Mouse (Mus musculus) CH12.LX (cell line): ENCODE results near the gene Erh. TPM values are rescaled to one million over a fixed set of nuclear protein-coding genes. Genes with fewer than 3 reads are reported as not detected.
A peak's percentile ranks its signal among the peaks of the same experiment; 100 is the strongest.

ENCODE experiments used
- DNase-seq: peaks from one replicate; pipeline ENCODE4 v3.0.0-alpha.2; 2013; ENCODE audit errors: extremely low read depth
- H3K27ac ChIP-seq: 2 replicates; pipeline ENCODE4 v1.5.1; 2012; ENCODE audit warnings: low read depth, mild to moderate bottlenecking, control low read depth, moderate library complexity; ENCODE audit not compliant: insufficient read depth
- H3K27me3 ChIP-seq: replicated peaks from 2 replicates; pipeline ENCODE3; 2012; ENCODE audit warnings: inconsistent platforms
- H3K36me3 ChIP-seq, 2 experiments: replicated peaks in 1 of 2; 2 replicates each; pipeline versions ENCODE3 to v1.6.1; 2012; ENCODE audit warnings: inconsistent platforms in 1 of 2, low read length in 1 of 2, mild to moderate bottlenecking in 1 of 2, mixed read lengths in 1 of 2, moderate library complexity in 1 of 2; ENCODE audit not compliant: control insufficient read depth in 1 of 2, insufficient read depth in 1 of 2
- H3K4me1 ChIP-seq, 2 experiments: 2 replicates each; pipeline ENCODE4 v1.6.1; 2012; ENCODE audit warnings: inconsistent platforms in 1 of 2, moderate library complexity in 1 of 2; ENCODE audit not compliant: insufficient read depth in 2 of 2, control insufficient read depth in 1 of 2
- H3K4me2 ChIP-seq: 2 replicates; pipeline ENCODE4 v1.6.1; 2012; ENCODE audit warnings: low read depth, mild to moderate bottlenecking, control low read depth; ENCODE audit not compliant: poor library complexity, insufficient read depth, severe bottlenecking
- H3K4me3 ChIP-seq, 3 experiments: fragments of 150-350 bp in 1 of 3; sonication (generic) in 1 of 3; replicated peaks in 1 of 3; 2 replicates each; pipeline versions ENCODE3 to v1.5.1; 2011 to 2012; ENCODE audit warnings: low read depth in 2 of 3, low read length in 2 of 3, mild to moderate bottlenecking in 2 of 3, moderate library complexity in 2 of 3, control low read depth in 1 of 3, improper control_type of control experiment in 1 of 3, inconsistent platforms in 1 of 3, mixed read lengths in 1 of 3; ENCODE audit not compliant: poor library complexity in 1 of 3
- H3K79me2 ChIP-seq: replicated peaks from 2 replicates; pipeline ENCODE4 v1.6.1; 2012; ENCODE audit warnings: mild to moderate bottlenecking, moderate library complexity; ENCODE audit not compliant: control insufficient read depth, poor library complexity, insufficient read depth, severe bottlenecking; ENCODE audit errors: extremely low read depth
- H3K9ac ChIP-seq: 2 replicates; pipeline ENCODE4 v1.6.1; 2012; ENCODE audit warnings: low read depth, mild to moderate bottlenecking, control low read depth, moderate library complexity; ENCODE audit not compliant: insufficient read depth
- H3K9me3 ChIP-seq: replicated peaks from 2 replicates; pipeline ENCODE3; 2012; ENCODE audit warnings: low read length, inconsistent platforms, mixed read lengths
- CHD2 ChIP-seq: IDR thresholded peaks from 2 replicates; pipeline ENCODE4 v1.6.1; 2011; ENCODE audit warnings: low read length, improper control_type of control experiment
- E2F4 ChIP-seq: IDR thresholded peaks from 2 replicates; pipeline ENCODE4 v1.6.1; 2011; ENCODE audit warnings: low read depth, low read length, improper control_type of control experiment; ENCODE audit not compliant: insufficient replicate concordance
- IRF4 ChIP-seq: IDR thresholded peaks from 2 replicates; pipeline ENCODE4 v1.6.1; 2014; ENCODE audit warnings: low read depth, mild to moderate bottlenecking, inconsistent platforms, low read length, improper control_type of control experiment
- JUND ChIP-seq: conservative IDR thresholded peaks from 2 replicates; pipeline ENCODE4 v1.6.1; 2011; ENCODE audit warnings: low read depth, low read length, improper control_type of control experiment
- KAT2A ChIP-seq: IDR thresholded peaks from 2 replicates; pipeline ENCODE4 v1.6.1; 2012; ENCODE audit warnings: low read length, improper control_type of control experiment, inconsistent platforms; ENCODE audit not compliant: insufficient replicate concordance
- MAFK ChIP-seq: IDR thresholded peaks from 2 replicates; pipeline ENCODE4 v1.6.1; 2011; ENCODE audit warnings: low read length, improper control_type of control experiment; ENCODE audit not compliant: insufficient replicate concordance
- MEF2A ChIP-seq: IDR thresholded peaks from 2 replicates; pipeline ENCODE4 v1.6.1; 2014; ENCODE audit warnings: low read depth, mild to moderate bottlenecking, inconsistent platforms, low read length, improper control_type of control experiment, borderline replicate concordance
- RAD21 ChIP-seq: IDR thresholded peaks from 2 replicates; pipeline ENCODE4 v1.6.1; 2011; ENCODE audit warnings: low read depth, mild to moderate bottlenecking, low read length, improper control_type of control experiment, moderate library complexity
- USF1 ChIP-seq: IDR thresholded peaks from 2 replicates; pipeline ENCODE4 v1.6.1; 2014; ENCODE audit warnings: low read depth, mild to moderate bottlenecking, inconsistent platforms, low read length, improper control_type of control experiment
- ZC3H11A ChIP-seq: IDR thresholded peaks from 2 replicates; pipeline ENCODE4 v1.6.1; 2012; ENCODE audit warnings: low read depth, mild to moderate bottlenecking, inconsistent platforms, low read length, improper control_type of control experiment
- dilution Hi-C: fragments of 300-500 bp; cut with MboI; formaldehyde crosslinking; loops from 2 replicates; pipeline ENCODE4 v1.14.3; 2020; ENCODE audit warnings: low sequenced_read_pairs; ENCODE audit not compliant: extremely low pct_unique_long_range_greater_than_20kb, extremely low pct_ligation_motif_present
- in situ Hi-C: fragments of 300-500 bp; cut with MboI; formaldehyde crosslinking; loops from 3 replicates; pipeline ENCODE4 v1.14.3; 2019; ENCODE audit warnings: low sequenced_read_pairs, low pct_ligation_motif_present, low pct_unique_long_range_greater_than_20kb, mixed read lengths
- polyA plus RNA-seq: library from polyadenylated mRNA; unstranded; fragments of >175 nt; gene quantifications from 2 replicates; pipeline ENCODE4 v1.2.1, GENCODE M21; 2012; ENCODE audit warnings: low read depth; ENCODE audit not compliant: insufficient read length
- total RNA-seq, 2 experiments: library from RNA; depleted of rRNA; stranded (reverse); fragments of 300-350 nt in 1 of 2; fragments of >200 nt in 1 of 2; gene quantifications; 2 replicates each; pipeline ENCODE4 v1.2.3; 2012 to 2014

Erh gene
- total and polyA plus RNA-seq, 3 experiments = 227 to 315 (median 229) TPM

DNA sequence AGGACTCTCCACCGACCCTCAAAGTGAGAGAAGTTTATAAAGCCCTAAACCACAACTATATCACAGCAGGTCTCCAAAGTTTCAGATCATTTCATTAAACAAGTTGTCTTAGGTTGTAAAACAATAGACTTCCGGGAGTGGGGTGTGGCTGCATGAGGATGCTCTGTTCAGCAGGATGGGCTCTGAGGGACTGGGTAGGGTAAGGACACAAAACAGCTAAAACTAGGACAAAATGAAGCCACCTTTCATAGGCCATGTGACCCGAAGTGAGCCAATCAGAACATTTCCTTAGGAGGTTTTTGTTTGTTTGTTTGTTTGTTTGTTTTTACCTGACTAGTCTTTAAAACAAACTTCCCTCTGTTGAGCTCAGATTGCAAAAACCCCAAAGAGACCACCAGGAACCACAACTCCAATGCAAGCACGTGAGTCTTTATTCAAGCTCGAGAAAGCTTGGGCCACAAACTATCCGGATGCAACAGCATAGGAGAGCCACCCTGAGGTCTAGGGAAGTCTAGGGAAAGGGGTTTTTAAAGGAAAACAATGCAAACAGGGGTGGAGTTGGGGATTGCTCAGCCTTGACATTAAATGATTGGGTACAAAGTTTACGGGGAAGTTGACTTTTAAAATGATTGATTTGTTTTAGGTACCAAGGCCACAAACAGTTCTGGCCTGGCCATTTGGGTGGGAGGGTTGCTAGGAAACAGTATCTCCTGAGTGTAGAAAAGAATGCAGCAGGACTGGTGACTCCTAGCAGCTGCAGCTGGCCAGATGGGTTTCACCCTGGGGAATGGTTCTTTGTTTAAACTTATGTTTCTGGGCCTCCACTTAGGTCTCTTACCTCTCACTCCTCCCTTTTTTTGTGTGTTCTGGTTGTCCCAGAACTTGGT, 28.5 kb downstream of the Erh start:
- TF ChIP-seq ZC3H11A = no peak
- no peak for TF ChIP-seq JUND
- 0 out of 2 replicates have a peak, but pooled peaks have one; percentile 7 for TF ChIP-seq USF1
- no peak for TF ChIP-seq MAFK
- Histone ChIP-seq H3K4me1 (peaks cover 0 to 4% of the 10 kb centered on the region in 2 experiments; a peak in 1 of 4 replicates), H3K27ac (no peak overlapping the region), H3K9me3 (no peaks in the 10 kb centered on the region), H3K4me2 (no peak overlapping the region), H3K36me3 (no peaks in the 10 kb centered on the region), H3K9ac (no peak overlapping the region), H3K27me3 (no peaks in the 10 kb centered on the region), H3K4me3 (no peak overlapping the region), H3K79me2 (no peaks in the 10 kb centered on the region)
- in situ Hi-C loops (no loop called here), dilution Hi-C loops (no loop called here)
- no peak for DNase-seq

DNA sequence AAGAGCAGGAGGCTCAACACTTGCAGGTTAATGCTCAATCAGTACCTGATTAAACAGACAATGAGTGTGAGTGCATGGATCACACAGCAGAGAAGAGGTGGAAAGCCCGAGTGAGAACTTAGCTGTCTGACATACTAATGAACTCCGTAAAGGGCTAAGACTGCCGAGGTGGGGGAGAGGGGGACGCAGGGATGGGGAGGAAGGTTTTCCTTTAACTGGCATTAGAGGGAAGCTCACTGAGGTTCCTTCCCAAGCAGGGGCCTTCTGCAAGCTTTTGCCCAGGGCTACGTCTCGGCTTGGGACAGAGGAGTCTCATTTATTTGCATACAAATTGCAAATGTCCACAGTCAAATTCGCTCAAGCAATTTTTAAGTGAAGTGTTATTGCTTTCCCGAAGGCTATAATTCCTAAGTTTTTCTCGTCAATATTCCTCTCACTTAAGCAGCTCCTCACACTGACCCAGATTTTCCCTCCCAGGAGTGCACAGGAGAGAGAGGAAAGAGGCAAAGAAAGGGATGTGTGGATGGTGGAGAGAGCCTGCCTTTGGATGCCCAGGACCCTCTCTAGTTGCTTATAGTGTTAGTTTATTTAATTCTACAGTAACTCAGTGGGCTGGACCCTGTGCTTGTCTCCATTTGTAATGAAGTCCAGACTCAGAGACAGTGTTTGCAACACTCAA, 31.9 kb downstream of the Erh start:
- no peaks in the 10 kb centered on the region for H3K36me3 ChIP-seq
- no peak for TF ChIP-seq E2F4
- no peak for TF ChIP-seq MAFK
- TF ChIP-seq RAD21 = no peak
- no peak for TF ChIP-seq KAT2A
- no peak for TF ChIP-seq CHD2
- H3K4me3 ChIP-seq = no peak overlapping the region
- H3K27me3 ChIP-seq = no peaks in the 10 kb centered on the region
- dilution Hi-C loops = no loop called here
- DNase-seq = no peak
- no peaks in the 10 kb centered on the region for H3K9me3 ChIP-seq
- in situ Hi-C loops = no loop called here
- peaks cover 0 to 4% of the 10 kb centered on the region in 2 experiments; a peak in 1 of 4 replicates for H3K4me1 ChIP-seq
- no peak overlapping the region for H3K4me2 ChIP-seq
- H3K27ac ChIP-seq = no peak overlapping the region
- no peaks in the 10 kb centered on the region for H3K79me2 ChIP-seq
- no peak overlapping the region for H3K9ac ChIP-seq

DNA sequence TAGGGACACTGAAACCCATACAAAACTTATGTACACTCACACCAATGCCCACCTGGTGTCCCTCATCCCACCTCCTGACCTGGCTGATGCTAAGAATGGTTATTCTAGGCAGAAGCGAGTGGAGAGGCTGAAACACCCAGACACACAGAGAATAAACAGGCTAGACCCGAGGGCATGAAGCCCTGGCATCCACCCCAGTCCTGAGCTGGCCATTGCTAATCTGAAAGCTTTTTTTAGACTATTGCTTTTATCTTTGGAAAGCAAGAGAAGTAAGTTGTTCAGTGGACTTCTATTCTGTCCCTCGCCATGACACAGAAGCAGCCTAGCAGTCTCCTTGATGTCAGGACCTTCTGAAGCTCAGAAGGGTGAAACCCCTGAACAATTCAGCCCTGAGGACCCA, 34.2 kb downstream of the Erh start:
- dilution Hi-C loops = no loop called here
- no peak for DNase-seq
- Histone ChIP-seq H3K79me2 (no peaks in the 10 kb centered on the region), H3K4me1 (no peaks in the 10 kb centered on the region), H3K4me3 (no peak overlapping the region), H3K27ac (no peak overlapping the region), H3K36me3 (no peaks in the 10 kb centered on the region), H3K4me2 (no peak overlapping the region), H3K9ac (no peak overlapping the region), H3K27me3 (no peaks in the 10 kb centered on the region), H3K9me3 (no peaks in the 10 kb centered on the region)
- in situ Hi-C loops = no loop called here
- no peak for TF ChIP-seq MEF2A
- TF ChIP-seq IRF4 = no peak
